In the genomic region with DNA sequence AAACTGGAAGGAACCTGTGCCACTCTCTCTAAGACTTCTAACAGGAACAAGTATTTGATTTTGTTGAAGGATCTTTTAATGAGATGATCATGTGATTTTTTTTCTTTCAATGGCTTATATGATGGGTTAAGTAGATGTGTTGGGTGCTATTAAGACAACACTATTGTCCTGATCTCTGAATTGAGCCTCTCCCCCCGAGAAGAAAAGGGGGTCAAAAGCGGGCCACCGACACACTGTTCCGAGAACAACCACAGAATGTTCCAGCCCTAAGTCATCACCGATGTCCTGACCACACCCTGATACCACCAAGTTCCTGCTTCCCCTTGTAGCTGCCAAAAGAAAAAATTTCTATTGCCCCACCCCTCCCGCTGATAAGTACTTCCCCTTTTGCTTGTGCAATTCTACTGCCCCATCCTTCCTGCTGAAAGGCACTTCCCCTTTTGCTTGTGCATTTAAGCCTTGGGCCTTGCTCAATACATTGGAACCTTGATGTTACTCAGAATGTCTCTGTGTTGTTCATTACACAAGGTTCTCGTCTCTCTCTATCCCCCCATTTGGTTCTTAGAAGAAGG, we compare ENCODE assay signal across 41 mouse cellular contexts. TPM values are rescaled to one million over a fixed set of nuclear protein-coding genes. Genes with fewer than 3 reads are reported as not detected.
"Had no signal": no experiment of that assay in that cellular context is flagged by ENCODE, and none has a peak within 500 bp of the region (broad histone marks: within the 10 kb centered on the region; RNA-seq: fewer than 3 reads in every experiment).

No protein-coding gene starts in this region.

RNA-seq across cellular contexts. Expression of gene Olfr871, which starts 8.5 kb away (rescaled TPM):
- total RNA-seq: heart, postnatal 10 days; heart, postnatal 14 days; heart, postnatal 25 days; heart, postnatal 36 days; heart, postnatal 4 days; hematopoietic stem cell, adult 5-6 weeks; hindbrain, postnatal 0 days; layer of hippocampus, adult 18-20 months; layer of hippocampus, adult 2 months; layer of hippocampus, adult 8-10 months; layer of hippocampus, postnatal 10 days; layer of hippocampus, postnatal 14 days; layer of hippocampus, postnatal 25 days; layer of hippocampus, postnatal 36 days; left cerebral cortex, adult 18-20 months; left cerebral cortex, adult 2 months; left cerebral cortex, adult 8-10 months had no signal
- polyA plus RNA-seq: heart, embryonic 12.5 days; heart, embryonic 13.5 days; heart, embryonic 14.5 days; heart, embryonic 15.5 days; heart, embryonic 16.5 days; heart, postnatal 0 days; hindbrain, embryonic 10.5 days; hindbrain, embryonic 11.5 days; hindbrain, embryonic 12.5 days; hindbrain, embryonic 13.5 days; hindbrain, embryonic 14.5 days; hindbrain, embryonic 15.5 days; hindbrain, embryonic 16.5 days; hindbrain, postnatal 0 days; inflammation-experienced regulatory T-cells, adult 6 months; intestine, embryonic 14.5 days; intestine, embryonic 15.5 days; intestine, embryonic 16.5 days; intestine, postnatal 0 days; kidney, adult 2 months; kidney, embryonic 14.5 days; kidney, embryonic 15.5 days; kidney, embryonic 16.5 days; kidney, postnatal 0 days; large intestine, adult 2 months had no signal

RNA-seq across cellular contexts. Expression of gene Olfr870, which starts 29.6 kb away (rescaled TPM):
- total RNA-seq: heart, postnatal 10 days; heart, postnatal 14 days; heart, postnatal 25 days; heart, postnatal 36 days; heart, postnatal 4 days; hematopoietic stem cell, adult 5-6 weeks; hindbrain, postnatal 0 days; layer of hippocampus, adult 18-20 months; layer of hippocampus, adult 2 months; layer of hippocampus, adult 8-10 months; layer of hippocampus, postnatal 10 days; layer of hippocampus, postnatal 14 days; layer of hippocampus, postnatal 25 days; layer of hippocampus, postnatal 36 days; left cerebral cortex, adult 18-20 months; left cerebral cortex, adult 2 months; left cerebral cortex, adult 8-10 months had no signal
- polyA plus RNA-seq: heart, embryonic 12.5 days; heart, embryonic 13.5 days; heart, embryonic 14.5 days; heart, embryonic 15.5 days; heart, embryonic 16.5 days; heart, postnatal 0 days; hindbrain, embryonic 10.5 days; hindbrain, embryonic 11.5 days; hindbrain, embryonic 12.5 days; hindbrain, embryonic 13.5 days; hindbrain, embryonic 14.5 days; hindbrain, embryonic 15.5 days; hindbrain, embryonic 16.5 days; hindbrain, postnatal 0 days; inflammation-experienced regulatory T-cells, adult 6 months; intestine, embryonic 14.5 days; intestine, embryonic 15.5 days; intestine, embryonic 16.5 days; intestine, postnatal 0 days; kidney, adult 2 months; kidney, embryonic 14.5 days; kidney, embryonic 15.5 days; kidney, embryonic 16.5 days; kidney, postnatal 0 days; large intestine, adult 2 months had no signal

RNA-seq across cellular contexts. Expression of gene Olfr872, which starts 33.4 kb away (rescaled TPM):
- total RNA-seq: heart, postnatal 10 days; heart, postnatal 14 days; heart, postnatal 25 days; heart, postnatal 36 days; heart, postnatal 4 days; hematopoietic stem cell, adult 5-6 weeks; hindbrain, postnatal 0 days; layer of hippocampus, adult 18-20 months; layer of hippocampus, adult 2 months; layer of hippocampus, adult 8-10 months; layer of hippocampus, postnatal 10 days; layer of hippocampus, postnatal 14 days; layer of hippocampus, postnatal 25 days; layer of hippocampus, postnatal 36 days; left cerebral cortex, adult 18-20 months; left cerebral cortex, adult 2 months; left cerebral cortex, adult 8-10 months had no signal
- polyA plus RNA-seq: heart, embryonic 12.5 days; heart, embryonic 13.5 days; heart, embryonic 14.5 days; heart, embryonic 15.5 days; heart, embryonic 16.5 days; heart, postnatal 0 days; hindbrain, embryonic 10.5 days; hindbrain, embryonic 11.5 days; hindbrain, embryonic 12.5 days; hindbrain, embryonic 13.5 days; hindbrain, embryonic 14.5 days; hindbrain, embryonic 15.5 days; hindbrain, embryonic 16.5 days; hindbrain, postnatal 0 days; inflammation-experienced regulatory T-cells, adult 6 months; intestine, embryonic 14.5 days; intestine, embryonic 15.5 days; intestine, embryonic 16.5 days; intestine, postnatal 0 days; kidney, adult 2 months; kidney, embryonic 14.5 days; kidney, embryonic 15.5 days; kidney, embryonic 16.5 days; kidney, postnatal 0 days; large intestine, adult 2 months had no signal
